Mouse (Mus musculus) stomach, postnatal 0 days (tissue): ENCODE results near the gene Hdac4. TPM values are rescaled to one million over a fixed set of nuclear protein-coding genes. Genes with fewer than 3 reads are reported as not detected.

Experiments
- ATAC-seq: fragments of 200-750 bp; cut with Nextera tagmentation; 2 replicates; pipeline ENCODE4 v1.8.0; 2017; ENCODE audit not compliant: low FRiP score, low TSS enrichment
- DNase-seq: peaks from one replicate; pipeline ENCODE4 v3.0.0-alpha.2; 2016; ENCODE audit warnings: low spot score
- H3K27ac ChIP-seq: fragments of 300-500 bp; sonication (generic); replicated peaks from 2 replicates; pipeline ENCODE4 v1.5.1; 2014; ENCODE audit warnings: mild to moderate bottlenecking, control low read depth
- H3K27me3 ChIP-seq: fragments of 300-500 bp; sonication (generic); 2 replicates; pipeline ENCODE4 v1.6.1; 2014; ENCODE audit warnings: low read length; ENCODE audit not compliant: control insufficient read depth, insufficient read depth
- H3K36me3 ChIP-seq: fragments of 300-500 bp; sonication (generic); 2 replicates; pipeline ENCODE4 v1.6.1; 2014; ENCODE audit warnings: low read length, mixed read lengths; ENCODE audit not compliant: control insufficient read depth, insufficient read depth
- H3K4me1 ChIP-seq: fragments of 300-500 bp; sonication (generic); replicated peaks from 2 replicates; pipeline ENCODE4 v1.6.1; 2014; ENCODE audit warnings: antibody characterized with exemption; ENCODE audit not compliant: control insufficient read depth, insufficient read depth
- H3K4me2 ChIP-seq: fragments of 300-500 bp; sonication (generic); replicated peaks from 2 replicates; pipeline ENCODE4 v1.6.1; 2014; ENCODE audit warnings: low read depth, mild to moderate bottlenecking, control low read depth, moderate library complexity
- H3K4me3 ChIP-seq: fragments of 300-500 bp; sonication (generic); 2 replicates; pipeline ENCODE4 v1.5.1; 2014; ENCODE audit warnings: low read depth, low read length, control low read depth
- H3K9ac ChIP-seq: fragments of 300-500 bp; sonication (generic); 2 replicates; pipeline ENCODE4 v1.6.1; 2014; ENCODE audit warnings: mild to moderate bottlenecking, low read length, control low read depth, mixed read lengths
- H3K9me3 ChIP-seq: fragments of 300-500 bp; sonication (generic); 2 replicates; pipeline ENCODE4 v1.6.1; 2016; ENCODE audit warnings: low read length; ENCODE audit not compliant: control insufficient read depth
- CTCF ChIP-seq: IDR thresholded peaks from 2 replicates; pipeline ENCODE4 v1.5.1; 2016; ENCODE audit warnings: antibody characterized with exemption, low read depth, mild to moderate bottlenecking, moderate library complexity
- EP300 ChIP-seq: optimal IDR thresholded peaks from 2 replicates; pipeline ENCODE3; 2016; ENCODE audit warnings: antibody characterized with exemption
- WGBS: fragments of 180-500 bp; shearing (Covaris S2); extraction: QIAGEN DNeasy Blood & Tissue Kit; methylation state at CpG from one replicate; pipeline ENCODE4 v1.1.7; 2014; 5-methylcytosine and 5-hydroxymethylcytosine counted together
- polyA plus RNA-seq: library from polyadenylated mRNA; unstranded; fragments of >200 nt; fragmentation: Nextera tagmentation; extraction: Ambion mirVana; gene quantifications from 2 replicates; pipeline ENCODE4 v1.2.1, GENCODE M21; 2015

Hdac4 gene
- polyA plus RNA-seq, 1 experiment from 2014 or later, result 10.9 TPM

DNA sequence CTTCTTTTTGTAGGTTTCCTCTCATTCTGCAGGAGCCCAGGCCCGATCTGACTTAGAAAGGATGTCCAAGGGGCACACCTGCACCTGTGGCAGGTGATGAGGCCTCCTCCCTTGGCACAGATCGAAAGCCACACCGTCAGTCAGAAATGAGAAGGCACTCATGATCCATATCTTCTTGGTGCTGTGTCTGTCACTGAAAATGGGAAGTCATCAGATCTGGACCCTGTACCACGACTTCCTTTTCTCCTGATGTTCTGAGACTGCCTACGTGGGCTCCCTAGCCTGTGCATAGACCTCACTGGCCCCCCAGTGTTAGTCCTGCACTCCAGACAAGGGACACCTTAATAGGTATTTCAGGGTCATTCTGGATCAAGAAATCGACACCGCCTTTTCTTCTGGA lies 158.5 kb downstream of the Hdac4 start:
- Histone ChIP-seq H3K9me3 (no peaks in the 10 kb centered on the region), H3K9ac (no peak overlapping the region), H3K4me3 (no peak overlapping the region), H3K4me2 (no peak overlapping the region), H3K36me3 (no peaks in the 10 kb centered on the region), H3K27me3 (no peaks in the 10 kb centered on the region), H3K4me1 (no peaks in the 10 kb centered on the region), H3K27ac (no peak overlapping the region)
- TF ChIP-seq CTCF (no peak), EP300 (no peak)
- 91% methylated on average over 7 of the region's 7 CpGs for WGBS
- ATAC-seq (no peak), DNase-seq (no peak)

DNA sequence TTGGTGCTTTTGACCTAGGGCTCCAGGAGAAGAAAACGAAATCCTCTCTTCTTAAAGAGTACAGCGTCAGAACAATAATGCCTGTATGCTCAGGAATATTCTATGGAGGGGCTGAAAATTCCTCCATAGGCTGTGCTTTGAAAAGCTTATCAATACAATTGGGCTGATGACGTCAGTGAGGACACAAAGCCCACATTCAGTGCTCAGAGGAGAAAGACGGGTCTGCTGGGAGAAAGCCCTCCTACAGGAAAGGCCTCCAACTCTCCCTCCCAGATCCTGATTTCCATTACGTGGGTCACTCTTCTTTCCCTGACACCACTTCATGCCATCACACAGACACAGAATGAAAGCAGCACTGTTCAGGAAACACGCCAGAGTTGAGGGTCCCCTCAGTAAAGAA lies 159.7 kb downstream of the Hdac4 start:
- no peaks in the 10 kb centered on the region for H3K27me3 ChIP-seq
- TF ChIP-seq CTCF, result no peak
- TF ChIP-seq EP300, result no peak
- no peaks in the 10 kb centered on the region for H3K9me3 ChIP-seq
- no peak overlapping the region for H3K9ac ChIP-seq
- no peaks in the 10 kb centered on the region for H3K4me1 ChIP-seq
- no peak for DNase-seq
- 64% methylated on average over 6 of the region's 6 CpGs for WGBS
- H3K36me3 ChIP-seq, result no peaks in the 10 kb centered on the region
- no peak overlapping the region for H3K4me3 ChIP-seq
- no peak overlapping the region for H3K4me2 ChIP-seq
- no peak overlapping the region for H3K27ac ChIP-seq
- ATAC-seq, result no peak

DNA sequence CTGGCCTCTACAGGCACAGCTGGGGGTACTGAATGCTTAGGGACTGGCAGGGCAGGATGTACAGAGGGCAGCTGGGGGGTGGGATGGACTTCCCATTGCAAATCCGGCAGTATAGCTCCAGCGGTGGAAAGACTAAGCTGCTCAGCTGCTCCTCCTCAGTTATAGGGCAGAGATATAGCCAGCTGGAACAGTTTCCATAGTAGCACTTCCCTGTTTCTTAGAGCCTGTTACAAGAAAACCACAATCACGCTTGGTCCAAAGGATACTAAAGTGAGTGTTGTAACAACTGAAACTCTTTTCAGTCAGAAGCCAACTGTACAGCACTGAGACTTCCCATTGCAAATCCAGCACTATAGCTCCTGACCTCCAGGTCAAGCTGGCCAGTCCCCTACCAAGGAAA lies 161.3 kb downstream of the Hdac4 start:
- Histone ChIP-seq H3K4me3 (no peak overlapping the region), H3K9ac (no peak overlapping the region), H3K36me3 (no peaks in the 10 kb centered on the region), H3K27ac (no peak overlapping the region), H3K9me3 (no peaks in the 10 kb centered on the region), H3K27me3 (no peaks in the 10 kb centered on the region), H3K4me2 (no peak overlapping the region), H3K4me1 (no peaks in the 10 kb centered on the region)
- ATAC-seq, result no peak
- no peak for DNase-seq
- WGBS, result 76% methylated on average over 3 of the region's 3 CpGs
- TF ChIP-seq EP300, result no peak
- TF ChIP-seq CTCF, result no peak

DNA sequence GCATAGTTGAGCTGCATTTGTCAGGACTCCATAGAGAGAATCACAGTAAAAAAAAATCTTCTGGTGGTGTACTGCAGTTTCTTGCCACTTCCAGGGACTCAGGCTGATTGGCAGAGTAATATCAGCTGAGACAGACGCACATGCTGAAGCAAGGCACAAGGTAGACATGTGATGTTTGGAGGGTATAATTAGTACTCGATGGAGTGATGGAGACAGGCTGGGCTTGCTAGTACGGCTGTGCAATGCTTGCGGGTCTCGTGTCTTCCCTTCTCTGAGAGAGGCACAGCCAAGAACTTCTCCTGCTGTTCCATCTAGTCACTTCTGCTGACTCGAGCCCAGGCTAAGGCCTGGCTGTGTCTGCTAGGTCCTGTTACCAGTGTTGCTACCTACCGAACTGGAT lies 162.0 kb downstream of the Hdac4 start:
- ATAC-seq (no peak), DNase-seq (no peak)
- Histone ChIP-seq H3K9ac (no peak overlapping the region), H3K4me2 (no peak overlapping the region), H3K9me3 (no peaks in the 10 kb centered on the region), H3K4me3 (no peak overlapping the region), H3K27ac (no peak overlapping the region), H3K36me3 (no peaks in the 10 kb centered on the region), H3K4me1 (no peaks in the 10 kb centered on the region), H3K27me3 (no peaks in the 10 kb centered on the region)
- WGBS, result 89% methylated on average over 7 of the region's 7 CpGs
- TF ChIP-seq CTCF, result no peak
- no peak for TF ChIP-seq EP300

DNA sequence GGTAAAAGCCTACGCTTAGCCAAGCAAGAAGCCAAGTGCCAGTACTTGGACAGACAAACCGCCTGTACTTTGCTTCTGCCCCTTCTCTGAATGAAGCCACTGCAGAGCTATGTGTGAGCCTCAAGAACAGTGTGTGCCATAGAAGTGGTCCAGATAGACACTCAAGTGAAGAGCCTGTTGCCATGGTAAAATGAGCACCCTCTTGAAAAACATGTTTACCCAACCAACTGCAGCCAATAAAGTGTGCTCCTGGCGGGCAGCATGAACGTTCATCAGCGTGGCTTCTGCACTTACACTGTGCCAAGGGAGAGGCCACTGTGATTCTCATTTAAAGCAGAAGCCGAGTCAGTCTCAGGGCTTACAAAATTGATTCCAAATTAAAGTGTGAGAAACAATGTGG lies 165.0 kb downstream of the Hdac4 start:
- TF ChIP-seq CTCF (no peak), EP300 (no peak)
- H3K9me3 ChIP-seq, result no peaks in the 10 kb centered on the region
- H3K27me3 ChIP-seq, result no peaks in the 10 kb centered on the region
- H3K4me3 ChIP-seq, result no peak overlapping the region
- DNase-seq (no peak), ATAC-seq (no peak)
- H3K4me2 ChIP-seq, result no peak overlapping the region
- H3K36me3 ChIP-seq, result no peaks in the 10 kb centered on the region
- WGBS, result 89% methylated on average over 6 of the region's 6 CpGs
- no peak overlapping the region for H3K9ac ChIP-seq
- H3K27ac ChIP-seq, result no peak overlapping the region
- H3K4me1 ChIP-seq, result no peaks in the 10 kb centered on the region

DNA sequence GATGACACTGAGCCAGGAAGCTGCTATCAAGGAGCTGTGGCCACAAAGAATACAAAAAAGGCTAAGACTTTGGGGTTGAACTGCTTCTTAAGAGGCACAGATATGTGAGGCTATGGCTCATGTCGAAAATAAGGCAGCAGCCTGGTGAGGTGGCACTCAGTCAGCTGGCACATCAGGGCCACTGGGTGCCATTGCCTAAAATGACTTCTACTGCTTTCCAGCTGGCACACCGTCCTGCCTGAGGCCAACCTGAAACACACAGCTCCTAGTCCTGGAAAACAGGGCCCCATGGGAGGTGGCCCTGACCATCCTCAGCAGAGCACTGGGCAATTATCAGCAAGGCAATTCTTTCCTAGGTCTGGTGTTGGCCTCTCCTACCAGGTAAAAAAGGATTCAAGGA lies 167.3 kb downstream of the Hdac4 start:
- TF ChIP-seq EP300, result no peak
- TF ChIP-seq CTCF, result no peak
- Histone ChIP-seq H3K9ac (no peak overlapping the region), H3K4me1 (no peaks in the 10 kb centered on the region), H3K36me3 (no peaks in the 10 kb centered on the region), H3K4me3 (no peak overlapping the region), H3K4me2 (no peak overlapping the region), H3K9me3 (no peaks in the 10 kb centered on the region), H3K27me3 (no peaks in the 10 kb centered on the region), H3K27ac (no peak overlapping the region)
- DNase-seq, result no peak
- 90% methylated on average over 2 of the region's 2 CpGs for WGBS
- no peak for ATAC-seq
